Mouse (Mus musculus) heart, adult 2 months (tissue): ENCODE results near the gene Ublcp1.

Experiments
- CTCF ChIP-seq: fragments of 200-600 bp; IDR thresholded peaks from 2 replicates; pipeline ENCODE4 v1.8.1; 2022; ENCODE audit warnings: antibody characterized with exemption, mild to moderate bottlenecking, moderate library complexity
- POLR2A ChIP-seq: fragments of 200-500 bp; IDR thresholded peaks from 2 replicates; pipeline ENCODE4 v1.6.1; 2011; ENCODE audit warnings: mild to moderate bottlenecking, low read depth, low read length, control low read depth; ENCODE audit not compliant: insufficient read depth

DNA sequence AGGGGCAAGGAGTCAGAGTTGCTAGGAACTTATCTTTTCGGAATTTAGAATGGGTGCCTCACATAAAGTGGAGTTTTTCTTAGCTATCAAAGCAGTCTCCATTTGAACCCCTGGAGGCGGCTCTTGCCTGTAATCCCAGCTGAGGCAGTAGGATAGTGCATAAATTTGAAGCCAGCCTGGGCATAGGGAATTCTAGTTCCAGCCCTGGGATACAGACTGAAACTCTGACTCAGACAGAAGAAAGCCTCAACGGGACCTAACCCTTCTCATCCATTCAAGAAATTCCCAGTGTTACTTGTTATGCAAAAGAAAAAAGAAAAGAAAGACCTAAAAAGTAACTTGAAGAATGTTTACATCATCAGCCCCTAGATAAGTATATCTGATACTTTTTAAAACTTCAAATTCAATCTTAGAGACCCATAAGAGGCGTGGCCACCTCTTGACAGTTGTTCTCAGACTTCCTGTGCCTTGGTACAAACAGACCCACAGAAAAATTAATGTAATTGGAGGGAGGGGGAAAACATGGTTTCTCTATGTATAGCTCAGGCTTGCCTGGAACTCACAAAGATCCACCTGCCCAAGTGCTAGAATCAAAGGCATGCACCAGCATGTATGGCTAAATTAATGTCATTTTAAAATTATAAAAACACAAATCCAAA lies 1.2 kb upstream of the Ublcp1 start:
- TF ChIP-seq CTCF (no peak), POLR2A (no peak)
